Mouse (Mus musculus) cortical plate, adult 2 months (tissue): Measurements from ENCODE around the gene Cnbp. TPM values are rescaled to one million over a fixed set of nuclear protein-coding genes. Genes with fewer than 3 reads are reported as not detected.

Experiments used
- H3K27ac ChIP-seq: fragments of 200-500 bp; 2 replicates; pipeline ENCODE4 v1.5.1; 2012; ENCODE audit warnings: low read length, control low read depth, inconsistent platforms; ENCODE audit not compliant: insufficient read depth
- H3K4me1 ChIP-seq: fragments of 200-500 bp; 2 replicates; pipeline ENCODE4 v1.6.1; 2011; ENCODE audit warnings: low read length; ENCODE audit not compliant: control insufficient read depth, insufficient read depth
- H3K4me3 ChIP-seq: fragments of 200-500 bp; 2 replicates; pipeline ENCODE4 v1.5.1; 2011; ENCODE audit warnings: mild to moderate bottlenecking, low read length, control low read depth; ENCODE audit not compliant: insufficient read depth
- CTCF ChIP-seq: fragments of 200-500 bp; IDR thresholded peaks from 2 replicates; pipeline ENCODE4 v1.5.1; 2011; ENCODE audit warnings: mild to moderate bottlenecking, control low read depth, low read length; ENCODE audit not compliant: insufficient read depth; ENCODE audit errors: extremely low read depth
- POLR2A ChIP-seq: fragments of 200-500 bp; IDR thresholded peaks from 2 replicates; pipeline ENCODE4 v1.6.1; 2011; ENCODE audit warnings: mild to moderate bottlenecking, low read length, control low read depth; ENCODE audit not compliant: insufficient read depth; ENCODE audit errors: extremely low read depth
- polyA plus RNA-seq: library from polyadenylated mRNA; depleted of rRNA; stranded (reverse); fragments of >200 nt; gene quantifications from 2 replicates; pipeline ENCODE4 v1.2.3, GENCODE M21; 2012

Cnbp gene
- polyA plus RNA-seq, 1 experiment = 320 TPM

DNA sequence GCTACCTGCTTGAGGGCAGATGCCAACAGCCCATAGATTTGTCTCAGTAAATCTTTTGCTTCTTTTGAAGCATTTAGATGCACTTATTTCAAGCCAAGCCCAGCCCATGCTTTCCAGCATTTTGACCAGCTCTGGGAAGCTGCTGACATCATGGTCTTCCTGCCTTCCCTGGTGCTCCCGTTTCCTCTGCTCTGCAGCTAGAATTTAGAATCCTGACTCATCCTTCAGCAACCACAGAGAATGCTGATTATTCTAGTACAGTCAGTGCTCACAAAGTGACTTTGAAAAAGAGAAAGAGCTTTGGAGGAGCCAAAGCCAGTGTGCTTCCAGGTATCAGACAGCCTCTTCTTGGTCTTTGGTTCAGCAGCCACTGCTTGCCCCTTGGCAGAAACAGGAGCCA lies 6.2 kb upstream of the Cnbp start:
- no peak overlapping the region for H3K4me3 ChIP-seq
- no peak for TF ChIP-seq CTCF
- 0 out of 2 replicates have a peak, but pooled peaks have one; percentile 19 for TF ChIP-seq POLR2A
- 0 out of 2 replicates have a peak overlapping the region, but pooled peaks have one; percentile 9 for H3K27ac ChIP-seq

DNA sequence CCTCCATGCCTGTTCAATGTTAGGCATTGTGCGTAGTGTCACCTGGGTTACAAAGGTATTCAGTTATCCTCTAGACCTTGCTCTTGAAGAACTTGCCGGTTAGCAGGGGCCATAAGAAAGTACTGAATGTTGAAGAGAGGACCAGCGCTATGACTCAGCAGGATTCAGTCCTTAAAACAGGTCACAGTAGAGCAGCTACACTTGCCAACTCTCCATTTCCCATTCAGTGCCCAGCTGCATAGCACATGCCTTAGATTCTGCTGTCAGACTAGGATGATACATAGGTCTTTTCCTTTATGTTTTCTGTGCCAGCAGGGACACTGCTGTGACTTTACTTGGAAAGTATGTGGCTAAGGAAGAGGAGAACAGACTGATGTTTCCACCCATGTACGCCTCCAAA lies 2.5 kb upstream of the Cnbp start:
- Histone ChIP-seq H3K4me3 (no peak overlapping the region), H3K4me1 (peaks cover 3% of the 10 kb centered on the region), H3K27ac (no peak overlapping the region)
- TF ChIP-seq POLR2A (no peak), CTCF (no peak)

More for the DNA sequence above, 6.2 kb upstream of the Cnbp start:
- H3K4me1 ChIP-seq = no peaks in the 10 kb centered on the region; the same call in 1 of the 2 replicates

DNA sequence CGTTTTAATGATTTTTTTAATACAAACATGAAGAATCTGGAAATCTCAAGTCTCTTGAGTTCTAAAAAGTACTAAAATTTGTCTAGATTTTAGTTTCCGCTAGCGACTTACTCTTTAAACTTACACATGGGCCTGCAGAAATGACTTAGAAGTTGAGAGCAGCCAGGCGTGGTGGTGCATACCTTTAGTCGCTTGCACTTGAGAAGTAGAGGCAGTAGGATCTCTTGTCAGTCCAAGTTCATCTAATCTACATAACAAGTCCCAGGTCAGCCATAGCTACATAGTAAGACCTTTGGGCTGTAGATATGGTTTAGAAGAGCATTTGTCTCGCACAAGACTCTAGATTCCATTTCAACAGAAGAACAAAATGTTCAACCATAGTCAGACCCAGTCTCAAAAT lies 965 bp upstream of the Cnbp start:
- H3K27ac ChIP-seq = no peak overlapping the region
- TF ChIP-seq CTCF (no peak), POLR2A (no peak)
- no peak overlapping the region for H3K4me3 ChIP-seq
- H3K4me1 ChIP-seq = peaks cover 4% of the 10 kb centered on the region

DNA sequence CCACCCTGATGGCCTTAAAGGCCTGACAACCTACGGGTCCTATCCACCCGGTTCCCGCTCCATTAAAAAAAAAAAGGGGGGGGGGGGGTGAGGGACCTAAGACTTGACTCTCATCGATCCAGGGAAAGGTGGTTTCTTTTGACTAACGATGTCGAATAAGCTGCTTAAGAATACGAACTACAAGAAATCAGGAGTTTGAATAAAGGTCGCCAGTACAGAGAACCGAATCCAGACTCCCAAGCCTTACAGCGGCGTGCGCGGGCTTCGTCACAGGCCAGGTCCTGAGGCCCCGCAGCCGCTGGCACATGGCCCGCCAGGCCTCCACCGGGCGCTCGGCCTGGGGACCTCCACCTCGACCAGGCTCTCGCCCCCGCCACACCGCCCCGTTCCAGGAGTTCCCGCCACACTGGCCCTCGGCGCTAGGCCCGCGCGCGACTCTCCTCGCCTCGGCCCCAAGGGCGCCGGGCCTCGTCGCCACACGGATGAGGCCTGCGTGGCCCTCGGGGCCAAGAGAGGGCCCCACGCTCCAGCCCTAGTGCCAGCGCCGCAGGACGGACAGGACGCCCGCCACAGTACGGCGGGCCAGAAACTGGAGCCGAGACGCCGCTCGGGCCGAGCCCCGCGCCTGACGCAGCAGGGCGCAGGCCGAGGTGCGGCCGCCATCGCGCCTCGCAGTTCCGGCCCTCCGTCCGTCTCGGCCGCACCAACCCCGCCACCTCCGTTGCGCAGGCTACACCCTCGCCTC lies 579 bp downstream of the Cnbp start:
- H3K4me1 ChIP-seq = peaks cover 6% of the 10 kb centered on the region
- TF ChIP-seq CTCF = no peak
- TF ChIP-seq POLR2A = no peak
- H3K27ac ChIP-seq = peak overlapping the region; percentile 97
- peak overlapping the region; percentile 95 for H3K4me3 ChIP-seq

DNA sequence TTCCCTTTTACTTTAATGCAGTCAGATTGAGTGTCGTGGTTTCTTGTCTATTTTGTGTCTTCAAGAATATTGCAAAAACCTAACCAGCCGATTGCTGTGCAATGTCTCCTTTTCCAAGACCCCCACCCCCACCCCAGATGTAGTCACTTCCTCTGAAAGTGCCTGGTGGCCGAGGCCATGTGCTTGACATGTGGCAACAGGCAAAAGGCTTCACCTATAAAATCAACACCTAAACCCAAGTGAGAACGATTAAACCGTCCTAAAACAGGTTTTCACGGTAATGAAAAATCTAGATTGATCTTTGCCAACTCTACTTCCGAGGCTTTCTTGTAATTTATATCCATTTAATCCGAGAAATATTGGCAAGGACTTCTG lies 1.1 kb downstream of the Cnbp start:
- Histone ChIP-seq H3K27ac (no peak overlapping the region), H3K4me1 (peaks cover 6% of the 10 kb centered on the region), H3K4me3 (peak overlapping the region; percentile 95)
- no peak for TF ChIP-seq POLR2A
- TF ChIP-seq CTCF = no peak

DNA sequence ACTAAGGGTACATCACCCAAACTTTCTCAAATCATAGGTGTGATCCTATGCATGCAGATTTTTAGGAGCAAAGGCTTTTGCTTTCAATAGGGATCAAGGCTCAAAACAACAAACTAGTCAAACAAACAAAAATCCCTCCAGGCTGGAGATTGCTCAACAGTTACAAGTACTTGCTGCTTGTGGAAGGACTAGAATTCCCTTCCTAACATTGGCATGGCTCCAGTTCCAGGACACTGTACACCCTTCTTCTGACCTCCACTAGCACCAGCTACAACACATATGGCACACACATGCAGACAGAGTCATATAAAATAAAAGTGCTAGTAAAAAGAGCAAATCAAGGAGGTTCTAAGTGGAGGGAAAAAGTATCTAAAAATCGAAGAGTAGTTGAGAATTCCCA lies 4.1 kb downstream of the Cnbp start:
- no peak overlapping the region for H3K4me3 ChIP-seq
- H3K27ac ChIP-seq = no peak overlapping the region
- H3K4me1 ChIP-seq = peaks cover 6% of the 10 kb centered on the region
- no peak for TF ChIP-seq POLR2A

DNA sequence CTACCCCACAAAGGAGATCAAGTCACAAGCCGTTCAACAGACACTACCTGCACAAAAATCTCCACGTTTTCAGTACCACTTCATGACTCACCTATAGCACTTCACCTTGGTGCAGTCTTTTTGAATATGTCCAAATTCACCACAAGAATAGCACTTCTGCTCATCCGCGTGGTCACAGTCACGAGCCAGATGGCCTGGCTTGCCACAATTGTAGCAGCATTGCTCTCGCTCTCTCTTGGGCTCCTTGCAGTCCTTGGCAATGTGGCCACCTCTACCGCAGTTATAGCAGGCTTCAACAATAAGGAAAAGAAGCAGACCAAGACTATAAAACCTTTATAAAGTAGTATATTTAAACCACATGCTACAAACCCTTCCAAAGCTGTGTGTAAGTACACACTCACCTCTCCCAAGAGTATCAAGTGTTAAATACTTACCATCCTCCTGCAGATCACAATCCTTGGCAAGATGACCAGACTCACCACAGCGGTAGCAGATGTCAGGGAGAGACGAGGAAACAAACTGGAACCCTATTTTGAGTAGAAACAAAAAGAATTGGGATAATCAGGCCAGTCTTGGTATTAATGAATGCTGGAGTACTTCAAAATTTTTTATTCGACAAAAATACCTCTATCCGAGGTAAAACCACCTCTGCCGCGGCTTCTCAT lies 5.7 kb downstream of the Cnbp start:
- TF ChIP-seq POLR2A (no peak), CTCF (no peak)
- no peak overlapping the region for H3K4me3 ChIP-seq
- H3K27ac ChIP-seq = no peak overlapping the region
- H3K4me1 ChIP-seq = peaks cover 6% of the 10 kb centered on the region

DNA sequence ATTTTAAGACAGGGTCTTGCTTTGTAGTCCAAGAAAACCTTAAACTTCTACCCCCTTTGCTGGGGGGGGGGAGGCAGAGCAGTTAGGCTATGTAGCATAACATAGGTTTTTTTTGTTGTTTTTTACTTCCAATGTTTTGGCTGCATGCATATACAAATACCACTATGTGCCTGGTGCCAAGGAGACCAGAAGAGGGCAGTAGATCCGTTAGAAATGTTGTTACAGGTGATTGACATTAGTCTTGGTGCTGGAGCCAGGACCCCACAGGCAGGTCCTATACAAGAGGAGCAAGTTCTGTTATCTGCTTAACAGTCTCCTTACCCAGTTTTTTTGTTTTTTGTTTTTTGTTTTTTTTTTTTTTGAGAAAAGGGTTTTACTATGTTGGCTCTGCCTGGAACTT lies 8.7 kb downstream of the Cnbp start:
- TF ChIP-seq POLR2A = no peak
- no peak for TF ChIP-seq CTCF
- no peak overlapping the region for H3K27ac ChIP-seq
- H3K4me1 ChIP-seq = peaks cover 3% of the 10 kb centered on the region
- H3K4me3 ChIP-seq = no peak overlapping the region

DNA sequence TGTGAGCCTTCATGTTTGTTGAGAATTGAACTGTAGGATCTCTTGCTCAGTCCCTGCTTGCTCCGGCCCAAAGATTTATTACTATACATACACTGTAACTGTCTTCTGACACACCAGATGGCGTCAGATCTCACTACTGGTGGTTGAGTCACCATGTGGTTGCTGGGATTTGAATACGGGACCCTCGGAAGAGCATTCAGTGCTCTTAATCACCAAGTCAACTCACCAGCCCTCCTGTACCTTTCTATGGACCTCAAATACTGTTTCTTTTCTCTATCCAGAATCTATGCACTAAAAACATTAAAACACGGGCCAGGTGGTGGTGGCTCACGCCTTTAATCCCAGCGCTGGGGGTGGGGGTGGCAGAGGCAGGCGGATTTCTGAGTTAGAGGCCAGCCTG lies 9.3 kb downstream of the Cnbp start:
- no peak overlapping the region for H3K4me3 ChIP-seq
- peaks cover 3% of the 10 kb centered on the region; the same call in 1 of the 2 replicates for H3K4me1 ChIP-seq
- no peak overlapping the region for H3K27ac ChIP-seq
- TF ChIP-seq POLR2A (no peak), CTCF (no peak)

DNA sequence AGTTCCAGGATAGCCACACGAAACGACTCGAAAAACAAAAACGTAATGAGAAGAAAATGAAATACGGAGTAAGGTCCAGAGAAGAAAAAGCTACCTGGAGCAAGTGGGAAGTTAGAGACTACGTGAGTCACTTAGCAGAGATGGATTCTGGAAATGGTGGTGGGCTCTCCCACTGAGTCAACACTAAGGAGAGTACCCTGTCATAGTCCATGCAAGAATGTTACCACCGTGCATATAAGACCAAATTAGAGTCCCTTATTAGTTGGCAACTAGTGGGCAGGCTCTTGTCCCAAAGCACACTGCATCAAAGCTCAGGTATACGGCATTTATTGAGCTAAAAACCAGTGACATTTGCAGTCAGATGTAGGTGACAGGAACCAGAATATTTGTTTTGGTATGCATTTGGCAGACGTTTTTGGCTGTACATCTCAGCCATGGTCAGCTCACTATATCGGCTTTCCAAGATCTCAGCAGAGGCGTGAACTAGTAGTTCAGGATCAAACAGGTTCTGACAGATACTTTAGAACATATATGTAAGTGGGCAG lies 11.0 kb downstream of the Cnbp start:
- H3K4me3 ChIP-seq = no peak overlapping the region
- no peak overlapping the region for H3K27ac ChIP-seq
- peaks cover 2% of the 10 kb centered on the region; the same call in 1 of the 2 replicates for H3K4me1 ChIP-seq
- no peak for TF ChIP-seq POLR2A
- TF ChIP-seq CTCF = no peak
